Mouse (Mus musculus) midbrain, embryonic 11.5 days (tissue): ENCODE measurements around the gene Krt222. TPM values are rescaled to one million over a fixed set of nuclear protein-coding genes. Genes with fewer than 3 reads are reported as not detected.

Source experiments
- ATAC-seq: fragments of 200-750 bp; cut with Nextera tagmentation; 2 replicates; pipeline ENCODE4 v1.8.0; 2017; ENCODE audit warnings: moderate TSS enrichment, moderate library complexity; ENCODE audit not compliant: low FRiP score
- DNase-seq: peaks from one replicate; pipeline ENCODE4 v3.0.0; 2015; ENCODE audit warnings: low spot score; ENCODE audit errors: missing footprints
- H3K27ac ChIP-seq: fragments of 300-500 bp; sonication (generic); 2 replicates; pipeline ENCODE4 v1.5.1; 2014; ENCODE audit warnings: low read depth, low read length
- H3K27me3 ChIP-seq: fragments of 300-500 bp; sonication (generic); 2 replicates; pipeline ENCODE4 v1.6.1; 2014; ENCODE audit warnings: mild to moderate bottlenecking, low read length, moderate library complexity, mixed read lengths; ENCODE audit not compliant: control insufficient read depth, insufficient read depth
- H3K36me3 ChIP-seq: fragments of 300-500 bp; sonication (generic); 2 replicates; pipeline ENCODE4 v1.6.1; 2014; ENCODE audit warnings: mild to moderate bottlenecking, low read length, moderate library complexity, mixed read lengths; ENCODE audit not compliant: control insufficient read depth, insufficient read depth
- H3K4me1 ChIP-seq: fragments of 300-500 bp; sonication (generic); 2 replicates; pipeline ENCODE4 v1.6.1; 2014; ENCODE audit warnings: low read length; ENCODE audit not compliant: control insufficient read depth, insufficient read depth
- H3K4me2 ChIP-seq: fragments of 300-500 bp; sonication (generic); 2 replicates; pipeline ENCODE4 v1.6.1; 2014; ENCODE audit warnings: mild to moderate bottlenecking, moderate library complexity
- H3K4me3 ChIP-seq: fragments of 300-500 bp; sonication (generic); 2 replicates; pipeline ENCODE4 v1.5.1; 2014; ENCODE audit warnings: low read depth, low read length
- H3K9ac ChIP-seq: fragments of 300-500 bp; sonication (generic); 2 replicates; pipeline ENCODE4 v1.6.1; 2014; ENCODE audit warnings: low read length
- H3K9me3 ChIP-seq: fragments of 300-500 bp; sonication (generic); 2 replicates; pipeline ENCODE4 v1.6.1; 2016; ENCODE audit warnings: low read length; ENCODE audit not compliant: control insufficient read depth
- WGBS: fragments of 180-500 bp; shearing (Covaris S2); extraction: QIAGEN DNeasy Blood & Tissue Kit; methylation state at CpG from one replicate; pipeline ENCODE4 v1.1.7; 2014; 5-methylcytosine and 5-hydroxymethylcytosine counted together
- polyA plus RNA-seq: library from polyadenylated mRNA; unstranded; fragments of >200 nt; fragmentation: Nextera tagmentation; extraction: Ambion mirVana; gene quantifications from 2 replicates; pipeline ENCODE4 v1.2.1, GENCODE M21; 2014

Gene Krt222
- polyA plus RNA-seq, 1 experiment from 2014 or later: 0.68 TPM

DNA sequence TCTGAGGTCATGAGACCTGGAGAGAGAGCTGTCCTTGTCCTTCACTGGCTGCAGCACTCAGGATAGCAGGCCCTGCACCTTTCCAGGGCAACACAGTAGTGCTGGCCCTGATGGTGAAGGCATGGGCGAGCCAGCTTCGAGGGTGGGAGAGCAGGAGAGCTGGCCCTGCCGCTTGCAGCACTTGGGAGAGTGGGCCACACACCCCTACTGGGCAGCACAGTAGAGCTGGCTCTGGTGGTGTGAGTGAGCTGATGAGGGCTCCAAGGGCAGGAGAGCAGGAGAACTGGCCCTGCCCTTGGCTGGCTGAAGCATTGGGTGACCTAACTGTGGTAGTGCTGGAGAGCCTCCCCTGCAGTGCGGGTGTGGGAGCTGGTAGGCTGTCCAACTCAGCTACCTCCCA, 28.8 kb upstream of the Krt222 start:
- Histone ChIP-seq H3K9ac (no peak overlapping the region), H3K36me3 (no peaks in the 10 kb centered on the region), H3K27ac (no peak overlapping the region), H3K9me3 (no peaks in the 10 kb centered on the region), H3K4me2 (no peak overlapping the region), H3K4me3 (no peak overlapping the region), H3K4me1 (no peaks in the 10 kb centered on the region), H3K27me3 (no peaks in the 10 kb centered on the region)
- 82% methylated on average over 4 of the region's 4 CpGs for WGBS
- DNase-seq (no peak), ATAC-seq (no peak)

- Histone ChIP-seq H3K27ac (no peak overlapping the region), H3K4me1 (no peaks in the 10 kb centered on the region), H3K9ac (no peak overlapping the region), H3K36me3 (no peaks in the 10 kb centered on the region), H3K27me3 (no peaks in the 10 kb centered on the region), H3K4me3 (no peak overlapping the region), H3K9me3 (no peaks in the 10 kb centered on the region), H3K4me2 (no peak overlapping the region)
- ATAC-seq (no peak), DNase-seq (no peak)
- 76% methylated on average over 7 of the region's 7 CpGs for WGBS
Observed at GRCm38 (mm10) chr11:99269192-99269591, 25.3 kb upstream of the Krt222 start.

- no peak for ATAC-seq
- DNase-seq: no peak
- Histone ChIP-seq H3K27ac (no peak overlapping the region), H3K4me2 (no peak overlapping the region), H3K4me1 (no peaks in the 10 kb centered on the region), H3K4me3 (no peak overlapping the region), H3K36me3 (no peaks in the 10 kb centered on the region), H3K9me3 (no peaks in the 10 kb centered on the region), H3K9ac (no peak overlapping the region), H3K27me3 (no peaks in the 10 kb centered on the region)
- 40% methylated on average over 9 of the region's 9 CpGs for WGBS
Observed at GRCm38 (mm10) chr11:99265796-99266195, 21.9 kb upstream of the Krt222 start.

- 76% methylated on average over 9 of the region's 9 CpGs for WGBS
- no peaks in the 10 kb centered on the region for H3K9me3 ChIP-seq
- H3K4me3 ChIP-seq: no peak overlapping the region
- DNase-seq: no peak
- H3K9ac ChIP-seq: no peak overlapping the region
- no peak overlapping the region for H3K27ac ChIP-seq
- H3K36me3 ChIP-seq: no peaks in the 10 kb centered on the region
- H3K27me3 ChIP-seq: no peaks in the 10 kb centered on the region
- H3K4me1 ChIP-seq: no peaks in the 10 kb centered on the region
- no peak overlapping the region for H3K4me2 ChIP-seq
- ATAC-seq: no peak
Observed at GRCm38 (mm10) chr11:99265220-99265619, 21.3 kb upstream of the Krt222 start.

- DNase-seq: no peak
- Histone ChIP-seq H3K4me3 (no peak overlapping the region), H3K27ac (no peak overlapping the region), H3K9me3 (no peaks in the 10 kb centered on the region), H3K4me2 (no peak overlapping the region), H3K27me3 (no peaks in the 10 kb centered on the region), H3K9ac (no peak overlapping the region), H3K4me1 (no peaks in the 10 kb centered on the region), H3K36me3 (no peaks in the 10 kb centered on the region)
- no peak for ATAC-seq
- 69% methylated on average over 4 of the region's 4 CpGs for WGBS
Observed at GRCm38 (mm10) chr11:99256213-99256612, 12.3 kb upstream of the Krt222 start.

GRCm38 (mm10) chr11:99255316-99255715, 11.4 kb upstream of the Krt222 start:
- WGBS: 91% methylated on average over 8 of the region's 8 CpGs
- ATAC-seq: no peak
- no peaks in the 10 kb centered on the region for H3K9me3 ChIP-seq

GRCm38 (mm10) chr11:99253893-99254292, 10.0 kb upstream of the Krt222 start:
- no peak for DNase-seq
- Histone ChIP-seq H3K27ac (no peak overlapping the region), H3K9ac (no peak overlapping the region), H3K27me3 (no peaks in the 10 kb centered on the region), H3K9me3 (no peaks in the 10 kb centered on the region), H3K4me3 (no peak overlapping the region), H3K36me3 (no peaks in the 10 kb centered on the region), H3K4me2 (no peak overlapping the region), H3K4me1 (no peaks in the 10 kb centered on the region)
- no peak for ATAC-seq
- WGBS: 62% methylated on average over 2 of the region's 2 CpGs

More at GRCm38 (mm10) chr11:99255316-99255715, 11.4 kb upstream of the Krt222 start:
- H3K4me1 ChIP-seq: no peaks in the 10 kb centered on the region
- no peak for DNase-seq
- H3K36me3 ChIP-seq: no peaks in the 10 kb centered on the region
- H3K9ac ChIP-seq: no peak overlapping the region
- H3K27me3 ChIP-seq: no peaks in the 10 kb centered on the region
- H3K4me2 ChIP-seq: no peak overlapping the region
- H3K27ac ChIP-seq: no peak overlapping the region
- no peak overlapping the region for H3K4me3 ChIP-seq

DNA sequence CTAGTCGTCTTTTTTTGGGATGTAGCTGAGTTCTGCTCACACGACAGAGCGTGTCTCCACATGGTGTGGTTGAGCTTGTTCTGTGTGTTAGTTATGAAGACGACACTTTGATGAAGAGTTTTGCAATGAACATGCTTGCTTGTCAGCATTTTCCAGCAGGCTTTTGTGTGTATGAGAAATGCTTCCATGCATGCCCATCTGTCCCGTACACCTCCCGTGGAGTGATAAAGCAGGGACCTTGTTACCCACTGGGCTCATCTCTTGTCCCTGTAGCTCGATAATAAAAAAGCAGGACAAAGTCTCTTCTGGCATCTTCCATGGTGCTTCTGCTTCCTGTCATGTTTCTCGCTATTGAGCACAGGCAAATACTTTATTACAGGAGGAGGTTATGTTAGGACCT, 8.8 kb upstream of the Krt222 start:
- no peak for DNase-seq
- ATAC-seq: no peak
- Histone ChIP-seq H3K9ac (no peak overlapping the region), H3K9me3 (no peaks in the 10 kb centered on the region), H3K36me3 (no peaks in the 10 kb centered on the region), H3K27me3 (no peaks in the 10 kb centered on the region), H3K27ac (no peak overlapping the region), H3K4me2 (no peak overlapping the region), H3K4me1 (no peaks in the 10 kb centered on the region), H3K4me3 (no peak overlapping the region)
- WGBS: 79% methylated on average over 8 of the region's 8 CpGs

- no peaks in the 10 kb centered on the region for H3K36me3 ChIP-seq
- H3K4me3 ChIP-seq: no peak overlapping the region
- no peak overlapping the region for H3K9ac ChIP-seq
- H3K27me3 ChIP-seq: no peaks in the 10 kb centered on the region
- ATAC-seq: no peak
- H3K4me1 ChIP-seq: no peaks in the 10 kb centered on the region
- no peak for DNase-seq
- H3K9me3 ChIP-seq: no peaks in the 10 kb centered on the region
- H3K4me2 ChIP-seq: no peak overlapping the region
- no peak overlapping the region for H3K27ac ChIP-seq
- 78% methylated on average over 3 of the region's 3 CpGs for WGBS
Observed at GRCm38 (mm10) chr11:99250666-99251065, 6.8 kb upstream of the Krt222 start.

DNA sequence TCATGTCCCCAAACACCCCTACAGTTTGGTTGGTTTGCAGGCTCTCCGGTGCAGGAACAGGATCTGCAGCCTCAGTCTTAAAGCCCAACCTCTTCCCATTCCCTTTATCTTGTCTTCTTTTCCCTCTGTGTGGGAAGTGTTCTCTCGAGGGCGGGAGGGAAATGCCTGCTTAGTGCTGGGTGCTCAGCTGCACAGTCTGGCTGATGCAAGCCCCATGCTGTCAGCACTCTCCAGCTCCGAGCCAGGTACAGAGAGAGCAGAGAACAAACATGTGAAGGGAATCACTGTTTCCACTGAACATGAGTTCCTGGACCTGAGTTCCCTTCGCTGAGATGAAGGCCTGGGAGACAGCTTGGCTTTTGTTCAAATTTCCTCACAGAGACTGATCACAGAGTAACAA, 6.4 kb upstream of the Krt222 start:
- no peaks in the 10 kb centered on the region for H3K36me3 ChIP-seq
- H3K4me2 ChIP-seq: no peak overlapping the region
- no peak overlapping the region for H3K9ac ChIP-seq
- no peaks in the 10 kb centered on the region for H3K9me3 ChIP-seq
- 71% methylated on average over 5 of the region's 5 CpGs for WGBS
- H3K27me3 ChIP-seq: no peaks in the 10 kb centered on the region
- H3K4me3 ChIP-seq: no peak overlapping the region
- no peaks in the 10 kb centered on the region for H3K4me1 ChIP-seq
- DNase-seq (no peak), ATAC-seq (no peak)
- no peak overlapping the region for H3K27ac ChIP-seq
